Mouse (Mus musculus) brain, embryonic 14.5 days (tissue): Measurements from ENCODE around the gene Piezo1.

Experiments used
- CTCF ChIP-seq: fragments of 200-500 bp; IDR thresholded peaks from 2 replicates; pipeline ENCODE4 v1.5.1; 2012; ENCODE audit warnings: inconsistent platforms, mild to moderate bottlenecking, moderate library complexity, borderline replicate concordance; ENCODE audit not compliant: insufficient read depth, insufficient read length; ENCODE audit errors: extremely low read depth
- POLR2A ChIP-seq: fragments of 200-500 bp; IDR thresholded peaks from 2 replicates; pipeline ENCODE4 v1.6.1; 2012; ENCODE audit warnings: mild to moderate bottlenecking, inconsistent platforms, borderline replicate concordance; ENCODE audit not compliant: poor library complexity, insufficient read depth, insufficient read length, severe bottlenecking; ENCODE audit errors: extremely low read depth

DNA sequence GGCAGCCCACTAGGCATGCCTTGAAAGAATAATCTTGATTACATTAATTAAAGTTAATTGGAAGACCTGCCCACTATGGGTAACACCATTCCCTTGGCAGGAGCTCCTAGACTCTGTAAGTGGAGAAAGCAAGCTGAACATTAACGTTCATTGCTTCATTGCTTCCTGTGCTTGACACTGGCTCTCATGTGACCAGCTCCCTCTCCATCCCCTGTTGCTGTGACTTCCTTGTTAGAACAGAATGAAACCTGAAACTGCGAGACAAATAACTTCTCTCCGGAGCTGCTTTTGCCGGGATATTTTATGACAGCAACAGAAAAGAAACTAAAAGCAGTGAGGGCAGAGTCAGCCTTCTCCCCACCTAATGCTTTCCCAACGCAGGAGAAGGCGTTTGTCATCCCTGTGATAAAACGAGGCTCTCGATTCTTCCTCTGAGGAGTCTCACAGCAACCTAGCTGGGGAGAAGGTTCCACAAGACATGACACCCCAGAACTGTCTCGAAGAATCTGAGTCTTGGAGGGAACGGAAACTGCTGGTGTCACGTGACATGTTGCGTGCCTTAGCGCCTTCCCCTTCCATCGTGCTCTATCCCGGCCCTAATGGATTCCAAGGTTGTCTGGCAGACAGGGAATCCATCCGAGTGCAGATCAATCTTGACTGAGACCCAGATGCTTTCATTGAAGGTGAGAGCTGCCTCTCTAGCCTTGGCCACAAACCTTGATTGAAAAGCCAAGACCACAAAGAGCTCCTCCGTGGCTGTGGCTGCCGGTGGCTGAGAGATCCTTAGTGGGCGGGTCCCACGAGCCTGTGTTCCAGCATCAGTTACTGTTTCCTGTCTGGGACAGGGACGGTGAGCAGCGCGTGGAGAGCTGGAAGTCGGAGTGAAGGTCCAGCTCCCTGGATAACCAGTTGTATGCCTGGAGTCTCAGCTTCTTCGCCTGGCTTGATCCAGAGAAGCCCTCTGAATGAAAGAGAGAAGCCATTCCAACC lies 13.5 kb upstream of the Piezo1 start:
- TF ChIP-seq CTCF (no peak), POLR2A (no peak)
